Mouse (Mus musculus) G1E (cell line): ENCODE measurements around the gene Cep68.

ENCODE experiments used
- CTCF ChIP-seq: IDR thresholded peaks from 2 replicates; pipeline ENCODE4 v1.5.1; 2012; ENCODE audit warnings: low read depth, low read length, inconsistent platforms, mixed read lengths
- GATA1 ChIP-seq: IDR thresholded peaks from 2 replicates; pipeline ENCODE4 v1.6.1; 2012; ENCODE audit warnings: borderline replicate concordance, low read length, inconsistent platforms, mixed read lengths
- GATA2 ChIP-seq: IDR thresholded peaks from 2 replicates; pipeline ENCODE4 v1.6.1; 2012; ENCODE audit warnings: low read depth, low read length, inconsistent platforms, borderline replicate concordance
- POLR2AphosphoS5 ChIP-seq: IDR thresholded peaks from 2 replicates; pipeline ENCODE4 v1.6.1; 2012; ENCODE audit warnings: low read depth, low read length, inconsistent platforms; ENCODE audit not compliant: insufficient replicate concordance
- TAL1 ChIP-seq: conservative IDR thresholded peaks from 2 replicates; pipeline ENCODE4 v1.6.1; 2012; ENCODE audit warnings: low read depth, low read length, inconsistent platforms, mixed read lengths

- TF ChIP-seq GATA2 (no peak), CTCF (no peak), GATA1 (no peak), TAL1 (no peak), POLR2AphosphoS5 (no peak)
These were observed 62.0 kb downstream of the Cep68 start for GRCm38 (mm10) chr11:20187271-20187670.
